Mouse (Mus musculus) liver, embryonic 14.5 days (tissue): ENCODE measurements around the gene Rxra.

Experiments
- CTCF ChIP-seq: IDR thresholded peaks from 2 replicates; pipeline ENCODE4 v1.5.1; 2016; ENCODE audit warnings: antibody characterized with exemption, low read depth, control low read depth
- EP300 ChIP-seq: IDR thresholded peaks from 2 replicates; pipeline ENCODE4 v1.6.1; 2016; ENCODE audit warnings: antibody characterized with exemption, low read depth

DNA sequence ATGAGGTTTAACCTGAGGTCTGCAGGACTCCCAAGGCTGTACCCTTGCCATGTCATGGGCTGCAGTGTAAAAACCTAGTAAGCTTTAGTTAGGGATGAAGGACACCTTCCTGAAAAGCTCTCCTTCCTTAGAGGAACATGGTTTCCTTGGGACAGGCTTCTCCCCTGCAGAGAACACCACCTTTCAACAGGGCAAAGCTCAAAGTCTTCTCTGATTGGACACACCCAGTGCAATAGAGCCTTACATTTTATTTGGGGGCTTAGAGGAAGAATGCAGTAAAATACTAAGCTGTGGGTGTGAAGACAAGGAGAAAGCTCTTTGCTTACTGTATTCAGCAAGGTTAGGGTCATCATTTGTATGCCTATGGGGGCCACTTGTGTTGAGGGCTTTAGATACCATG lies 19.7 kb upstream of the Rxra start:
- no peak for TF ChIP-seq CTCF
- TF ChIP-seq EP300 = no peak
